Mouse (Mus musculus) forebrain, embryonic 14.5 days (tissue): ENCODE measurements at regions not wholly inside any gene's neighbourhood (a gene's known extent, or its start where the extent isn't known, plus 50 kb on each side); places are given as distances from the start of the nearest gene placed in this dataset.

Experiments used
- ATAC-seq: fragments of 200-750 bp; cut with Nextera tagmentation; 2 replicates; pipeline ENCODE4 v1.8.0; 2017; ENCODE audit warnings: mild to moderate bottlenecking, moderate library complexity
- DNase-seq: peaks from one replicate; pipeline ENCODE4 v3.0.0-alpha.2; 2015; ENCODE audit warnings: low spot score
- H3K27ac ChIP-seq: fragments of 300-500 bp; sonication (generic); 2 replicates; pipeline ENCODE4 v1.5.1; 2014; ENCODE audit warnings: low read depth, mild to moderate bottlenecking, control low read depth, low read length, moderate library complexity
- H3K27me3 ChIP-seq: fragments of 300-500 bp; sonication (generic); replicated peaks from 2 replicates; pipeline ENCODE4 v1.6.1; 2014; ENCODE audit warnings: low read length, control low read depth, mixed read lengths; ENCODE audit not compliant: control insufficient read depth, insufficient read depth
- H3K36me3 ChIP-seq: fragments of 300-500 bp; sonication (generic); 2 replicates; pipeline ENCODE4 v1.6.1; 2014; ENCODE audit warnings: low read length, control low read depth; ENCODE audit not compliant: control insufficient read depth, insufficient read depth
- H3K4me1 ChIP-seq: fragments of 300-500 bp; sonication (generic); 2 replicates; pipeline ENCODE4 v1.6.1; 2014; ENCODE audit warnings: antibody characterized with exemption, low read length, control low read depth; ENCODE audit not compliant: control insufficient read depth, insufficient read depth
- H3K4me2 ChIP-seq: fragments of 300-500 bp; sonication (generic); 2 replicates; pipeline ENCODE4 v1.6.1; 2014; ENCODE audit warnings: mild to moderate bottlenecking, control low read depth, low read length
- H3K4me3 ChIP-seq: fragments of 300-500 bp; sonication (generic); 2 replicates; pipeline ENCODE4 v1.5.1; 2014; ENCODE audit warnings: low read depth, low read length, control low read depth
- H3K9ac ChIP-seq: fragments of 300-500 bp; sonication (generic); 2 replicates; pipeline ENCODE4 v1.6.1; 2014; ENCODE audit warnings: mild to moderate bottlenecking, low read length, control low read depth, moderate library complexity
- H3K9me3 ChIP-seq: fragments of 300-500 bp; sonication (generic); replicated peaks from 2 replicates; pipeline ENCODE4 v1.6.1; 2016; ENCODE audit warnings: low read length, control low read depth, mixed read lengths; ENCODE audit not compliant: control insufficient read depth
- WGBS: fragments of 180-500 bp; shearing (Covaris S2); extraction: QIAGEN DNeasy Blood & Tissue Kit; methylation state at CpG from one replicate; pipeline ENCODE4 v1.1.7; 2014; 5-methylcytosine and 5-hydroxymethylcytosine counted together

DNA sequence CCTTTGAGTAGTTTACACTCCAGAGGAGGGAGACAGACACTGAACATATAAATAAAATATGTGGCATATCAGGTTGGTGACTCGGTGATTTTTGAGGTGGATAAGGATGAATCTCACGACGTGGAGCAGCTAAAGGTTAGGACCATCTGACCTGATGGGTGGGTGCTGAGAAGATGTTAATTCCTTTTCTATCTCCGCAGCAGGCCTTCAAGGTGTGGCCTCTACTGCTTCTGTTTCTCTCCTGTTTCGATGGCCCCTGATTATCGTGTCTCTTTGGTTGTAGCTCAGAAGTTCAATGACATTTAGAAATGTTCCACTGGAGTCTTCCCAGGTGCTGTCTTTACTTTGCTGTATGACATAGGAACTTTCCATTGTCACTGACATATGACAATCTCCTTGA, 91.3 kb upstream of the Zeb2 start:
- no peak overlapping the region for H3K27ac ChIP-seq
- H3K4me3 ChIP-seq = no peak overlapping the region
- no peak overlapping the region for H3K9ac ChIP-seq
- peaks cover 5% of the 10 kb centered on the region for H3K4me1 ChIP-seq
- no peak for ATAC-seq
- H3K27me3 ChIP-seq = no peaks in the 10 kb centered on the region
- no peak overlapping the region for H3K4me2 ChIP-seq
- no peaks in the 10 kb centered on the region for H3K36me3 ChIP-seq
- WGBS = 94% methylated on average over 6 of the region's 6 CpGs
- H3K9me3 ChIP-seq = no peaks in the 10 kb centered on the region
- DNase-seq = no peak

GRCm38 (mm10) chr2:45205756-45206155, 88.6 kb upstream of the Zeb2 start:
- H3K9me3 ChIP-seq = no peaks in the 10 kb centered on the region
- WGBS = 25% methylated on average over 6 of the region's 6 CpGs
- no peak overlapping the region for H3K27ac ChIP-seq
- no peak overlapping the region for H3K4me3 ChIP-seq
- H3K27me3 ChIP-seq = no peaks in the 10 kb centered on the region
- peak; percentile 43 for DNase-seq
- no peaks in the 10 kb centered on the region for H3K36me3 ChIP-seq
- H3K4me2 ChIP-seq = 0 out of 2 replicates have a peak overlapping the region, but pooled peaks have one; percentile 5
- no peak for ATAC-seq
- H3K9ac ChIP-seq = no peak overlapping the region
- H3K4me1 ChIP-seq = peaks cover 5% of the 10 kb centered on the region

- no peaks in the 10 kb centered on the region for H3K9me3 ChIP-seq
- no peak overlapping the region for H3K9ac ChIP-seq
- ATAC-seq (no peak; the same call in 1 of the 2 replicates), DNase-seq (no peak)
- no peak overlapping the region for H3K27ac ChIP-seq
- no peaks in the 10 kb centered on the region for H3K36me3 ChIP-seq
- 30% methylated on average over 3 of the region's 3 CpGs for WGBS
- H3K27me3 ChIP-seq = no peaks in the 10 kb centered on the region
- no peak overlapping the region for H3K4me3 ChIP-seq
- H3K4me1 ChIP-seq = peaks cover 5% of the 10 kb centered on the region
- H3K4me2 ChIP-seq = no peak overlapping the region
Measured at GRCm38 (mm10) chr2:45205211-45205610, 88.0 kb upstream of the Zeb2 start.

DNA sequence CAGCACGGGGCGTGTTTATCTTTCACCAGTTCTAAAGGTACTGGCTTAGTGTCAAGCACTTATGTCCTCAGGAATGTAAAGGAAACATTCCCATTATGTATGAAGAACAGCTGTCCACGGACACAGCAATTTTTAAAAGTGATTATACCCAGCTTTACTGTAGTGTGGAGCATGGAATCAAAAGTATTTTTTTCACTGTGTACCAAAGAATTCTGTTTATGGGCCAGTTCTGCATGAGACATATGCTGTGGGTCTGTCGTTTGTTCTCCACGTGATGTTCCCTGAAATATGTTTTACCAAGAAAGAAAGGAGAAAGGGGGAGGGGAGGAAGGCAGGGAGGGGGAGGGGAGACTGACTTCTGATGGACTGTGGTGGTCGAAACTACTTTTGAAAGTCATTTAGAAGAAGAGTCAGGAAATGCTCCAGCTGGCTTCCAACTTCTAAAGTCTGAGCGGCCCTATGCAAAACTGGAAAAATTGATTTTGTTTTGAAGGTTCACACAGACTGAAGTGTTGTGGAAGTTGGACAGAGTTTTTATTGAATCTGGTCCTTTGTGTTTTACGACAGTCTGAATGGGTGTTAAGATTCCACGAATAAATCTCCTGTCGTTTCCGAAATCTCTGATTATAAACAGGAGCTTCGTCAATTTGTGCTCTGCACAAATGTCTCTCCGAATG, 80.9 kb upstream of the Zeb2 start:
- DNase-seq = no peak
- no peak overlapping the region for H3K4me3 ChIP-seq
- ATAC-seq = no peak
- no peaks in the 10 kb centered on the region for H3K36me3 ChIP-seq
- no peak overlapping the region for H3K27ac ChIP-seq
- WGBS = 77% methylated on average over 13 of the region's 13 CpGs
- no peaks in the 10 kb centered on the region for H3K4me1 ChIP-seq
- H3K4me2 ChIP-seq = no peak overlapping the region
- H3K27me3 ChIP-seq = no peaks in the 10 kb centered on the region
- H3K9ac ChIP-seq = no peak overlapping the region
- H3K9me3 ChIP-seq = no peaks in the 10 kb centered on the region

DNA sequence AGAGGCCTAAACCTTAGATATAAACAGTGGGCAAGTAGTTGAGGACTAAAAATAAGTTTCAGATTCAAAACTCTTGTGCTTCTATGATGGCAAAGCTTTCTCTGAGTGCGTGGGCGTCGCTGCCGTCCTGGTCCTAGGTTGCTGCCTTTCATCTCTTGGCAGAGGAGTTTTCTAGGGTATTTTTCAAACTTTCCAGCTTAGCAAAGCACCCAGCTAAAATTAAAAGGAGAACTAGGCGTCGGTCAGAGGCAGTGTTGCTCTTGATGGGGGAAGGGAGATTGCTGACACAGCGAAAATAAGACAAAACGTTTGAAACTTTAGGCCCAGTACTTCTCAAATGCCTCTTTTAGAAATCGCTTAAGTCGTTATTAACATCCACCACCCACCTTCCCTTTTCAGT, 80.1 kb upstream of the Zeb2 start:
- Histone ChIP-seq H3K4me2 (no peak overlapping the region), H3K9me3 (no peaks in the 10 kb centered on the region), H3K4me3 (no peak overlapping the region), H3K27me3 (no peaks in the 10 kb centered on the region), H3K4me1 (no peaks in the 10 kb centered on the region), H3K9ac (no peak overlapping the region), H3K27ac (no peak overlapping the region), H3K36me3 (no peaks in the 10 kb centered on the region)
- ATAC-seq (no peak), DNase-seq (no peak)
- 86% methylated on average over 10 of the region's 10 CpGs for WGBS

GRCm38 (mm10) chr2:45196511-45196910, 79.3 kb upstream of the Zeb2 start:
- no peaks in the 10 kb centered on the region for H3K4me1 ChIP-seq
- no peak overlapping the region for H3K27ac ChIP-seq
- no peaks in the 10 kb centered on the region for H3K36me3 ChIP-seq
- no peak for DNase-seq
- no peaks in the 10 kb centered on the region for H3K9me3 ChIP-seq
- no peak overlapping the region for H3K4me3 ChIP-seq
- WGBS = 96% methylated on average over 4 of the region's 4 CpGs
- no peak overlapping the region for H3K9ac ChIP-seq
- H3K4me2 ChIP-seq = no peak overlapping the region
- no peaks in the 10 kb centered on the region for H3K27me3 ChIP-seq
- ATAC-seq = no peak

- no peak overlapping the region for H3K27ac ChIP-seq
- no peaks in the 10 kb centered on the region for H3K4me1 ChIP-seq
- no peak overlapping the region for H3K4me3 ChIP-seq
- no peaks in the 10 kb centered on the region for H3K27me3 ChIP-seq
- H3K9me3 ChIP-seq = no peaks in the 10 kb centered on the region
- DNase-seq (no peak), ATAC-seq (no peak)
- WGBS = 69% methylated on average over 7 of the region's 7 CpGs
- no peaks in the 10 kb centered on the region for H3K36me3 ChIP-seq
- no peak overlapping the region for H3K9ac ChIP-seq
- H3K4me2 ChIP-seq = no peak overlapping the region
Measured at GRCm38 (mm10) chr2:45194335-45194734, 77.1 kb upstream of the Zeb2 start.

DNA sequence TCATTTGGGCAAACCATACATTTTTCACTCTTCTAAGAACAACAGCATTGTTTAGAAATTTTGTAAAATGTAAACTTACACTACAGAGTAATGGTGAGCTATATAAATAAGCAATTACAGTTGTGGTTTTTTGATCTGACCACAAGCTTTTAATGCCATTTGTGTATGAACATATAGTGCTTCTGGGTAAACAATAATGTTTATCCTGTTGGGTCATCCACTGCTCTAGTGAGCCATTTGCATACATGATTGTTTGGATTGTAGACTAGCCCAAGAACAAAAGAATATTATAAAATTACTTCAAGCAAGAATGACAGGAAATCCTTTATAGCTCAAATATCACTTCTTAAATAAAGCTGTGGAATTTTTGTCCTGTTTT, 68.4 kb upstream of the Zeb2 start:
- no peak overlapping the region for H3K4me3 ChIP-seq
- no peak for ATAC-seq

DNA sequence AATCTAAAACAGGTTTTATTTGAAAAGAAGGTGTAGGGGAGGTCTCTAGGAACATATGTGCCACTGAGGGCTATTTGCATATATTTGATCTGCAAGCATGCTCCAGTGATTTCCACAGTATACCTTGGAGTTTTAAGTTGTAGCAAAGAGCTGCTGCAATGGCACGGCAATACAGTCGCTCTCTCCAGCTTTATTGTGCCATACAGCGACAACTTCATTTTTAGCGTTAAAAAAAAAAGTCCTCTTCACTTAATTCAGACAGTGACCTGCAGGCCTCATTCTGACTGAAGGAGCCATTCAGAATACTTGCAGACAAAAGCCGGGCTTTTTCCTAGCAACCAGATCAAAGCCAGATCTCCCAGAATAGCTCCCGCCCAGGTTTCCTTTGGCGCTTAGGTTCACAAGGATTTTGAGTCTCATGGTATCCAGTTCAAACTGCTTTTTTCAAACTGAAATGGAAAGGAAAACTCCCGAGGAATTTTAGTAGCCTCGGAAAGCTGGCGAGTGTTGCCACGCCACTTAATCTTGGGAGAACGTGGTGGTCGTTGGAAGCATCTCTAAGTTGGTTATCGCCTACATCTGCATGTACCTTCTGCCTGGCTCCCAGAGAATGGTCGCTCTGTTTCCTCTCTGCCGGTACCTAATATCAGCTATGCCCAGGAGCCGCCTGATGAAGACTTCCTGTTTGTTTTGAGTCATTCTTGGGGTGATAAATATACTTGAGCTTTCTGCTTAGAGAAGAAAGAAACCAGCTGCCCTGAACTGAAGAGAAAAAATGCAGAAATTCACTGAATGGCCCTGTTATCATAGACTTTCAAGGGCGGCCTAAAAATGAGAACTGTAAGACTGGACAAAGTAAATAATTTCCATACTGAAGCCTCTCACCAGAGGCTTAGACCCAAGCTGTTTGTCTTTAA, 67.8 kb upstream of the Zeb2 start:
- ATAC-seq = peak; percentile 63

More for the DNA sequence above, 68.4 kb upstream of the Zeb2 start:
- Histone ChIP-seq H3K4me1 (peaks cover 4% of the 10 kb centered on the region; the same call in 1 of the 2 replicates), H3K27ac (no peak overlapping the region), H3K36me3 (no peaks in the 10 kb centered on the region), H3K4me2 (no peak overlapping the region), H3K9ac (no peak overlapping the region), H3K9me3 (no peaks in the 10 kb centered on the region), H3K27me3 (no peaks in the 10 kb centered on the region)
- no peak for DNase-seq

More for the DNA sequence above, 67.8 kb upstream of the Zeb2 start:
- Histone ChIP-seq H3K9ac (peak overlapping the region; percentile 10; the same call in 1 of the 2 replicates), H3K9me3 (no peaks in the 10 kb centered on the region), H3K27ac (peak overlapping the region; percentile 39; the same call in 1 of the 2 replicates), H3K4me2 (peak overlapping the region; percentile 38), H3K36me3 (no peaks in the 10 kb centered on the region), H3K4me1 (peaks cover 4% of the 10 kb centered on the region; the same call in 1 of the 2 replicates), H3K4me3 (no peak overlapping the region; the same call in 1 of the 2 replicates), H3K27me3 (no peaks in the 10 kb centered on the region)
- WGBS = 5% methylated on average over 18 of the region's 18 CpGs
- DNase-seq = peak; percentile 75
